8 mouse cellular contexts compared by ENCODE assay signal in the genomic region with DNA sequence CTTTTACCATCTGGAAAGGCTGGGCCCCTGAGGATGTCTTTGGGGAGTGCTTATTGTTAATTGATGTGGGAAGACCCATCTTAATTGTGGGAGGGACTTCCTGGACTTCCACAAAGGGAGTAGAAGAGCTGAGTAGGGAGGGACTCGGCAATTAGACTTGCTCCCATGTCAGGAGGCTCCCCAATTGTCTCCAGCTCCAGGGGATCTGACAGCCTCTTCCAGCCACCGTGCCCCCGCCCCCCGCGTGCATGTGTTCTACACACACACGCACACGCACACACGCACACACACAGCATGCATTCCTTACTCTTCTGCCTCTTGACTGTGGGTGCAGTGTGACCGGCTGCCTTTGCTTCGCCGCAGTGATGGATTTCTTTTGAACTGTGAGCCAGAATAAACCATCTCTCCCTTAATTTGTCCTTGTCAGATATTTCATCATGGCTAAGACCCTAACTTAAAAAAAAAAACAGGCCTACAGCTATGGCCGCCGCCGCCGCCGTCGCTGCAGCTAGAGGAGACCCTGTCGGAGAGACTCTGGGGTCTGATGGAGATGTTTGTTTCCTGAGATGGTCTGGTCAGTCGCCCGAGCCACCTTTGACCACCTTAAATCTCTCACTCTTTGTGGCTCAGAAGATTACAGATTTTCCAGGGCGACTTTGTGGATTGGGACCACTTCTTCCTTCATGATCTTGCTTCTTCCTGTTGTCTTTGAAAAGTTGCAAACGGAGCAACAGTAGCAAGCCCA. TPM values are rescaled to one million over a fixed set of nuclear protein-coding genes. Genes with fewer than 3 reads are reported as not detected.
DNase-seq lines count a peak whose midpoint lies in the region; ATAC-seq and TF ChIP-seq lines count a peak whose summit lies in the region.

No protein-coding gene starts in this region.

- H3K36me3 ChIP-seq in intestine, embryonic 16.5 days (ENCODE audit: control insufficient read depth, insufficient read depth, low read length): no peaks in the 10 kb centered on the region

- no peaks in the 10 kb centered on the region for H3K27me3 ChIP-seq in cerebellum, adult 2 months (ENCODE audit: control insufficient read depth, insufficient read depth, low read length)
- no peaks in the 10 kb centered on the region for H3K27me3 ChIP-seq in intestine, embryonic 16.5 days (replicated peaks; ENCODE audit: control insufficient read depth, insufficient read depth, low read length)

- no peak overlapping the region for H3K27ac ChIP-seq in cerebellum, adult 2 months (ENCODE audit: insufficient read depth, low read length)
- no peak overlapping the region for H3K27ac ChIP-seq in intestine, embryonic 16.5 days (ENCODE audit: low read length)

- H3K9ac ChIP-seq in intestine, embryonic 16.5 days (ENCODE audit: low read depth, low read length): peak overlapping the region; percentile 65

- 12% methylated on average over 22 of the region's 22 CpGs for WGBS in cerebellum, adult 2 months
- WGBS in intestine, embryonic 16.5 days: 6% methylated on average over 22 of the region's 22 CpGs

- ATAC-seq in intestine, embryonic 16.5 days: peak; percentile 49

- peak in 1 of 2 experiments; percentile 13 for DNase-seq in cerebellum, adult 2 months
- no peak for DNase-seq in cerebellum, postnatal 4 days (ENCODE audit: low spot score in 2 of 2)
- peak; percentile 29 for DNase-seq in ZHBTc4 (ENCODE audit: low read depth, low spot score)
- DNase-seq in gastrocnemius, postnatal 25 days: peak; percentile 23
- peak; percentile 30 to 50 for DNase-seq in lung, postnatal 4 days
- peak; percentile 18 for DNase-seq in testis, postnatal 14 days (ENCODE audit: low spot score)
- no peak for DNase-seq in spleen, postnatal 4 days (ENCODE audit: low spot score in 2 of 2)

- H3K4me2 ChIP-seq in intestine, embryonic 16.5 days (ENCODE audit: low read depth, low read length): peak overlapping the region; percentile 63

- no peak for TF ChIP-seq POLR2A in cerebellum, adult 2 months (IDR thresholded peaks at IDR 0.05; ENCODE audit: borderline replicate concordance, insufficient read depth, low read length)

- TF ChIP-seq CTCF in cerebellum, adult 2 months (IDR thresholded peaks at IDR 0.05; ENCODE audit: borderline replicate concordance, insufficient read depth, low read depth, low read length): no peak

- no peaks in the 10 kb centered on the region for H3K4me1 ChIP-seq in cerebellum, adult 2 months (ENCODE audit: control insufficient read depth, insufficient read depth, low read length)
- H3K4me1 ChIP-seq in intestine, embryonic 16.5 days (ENCODE audit: control insufficient read depth, insufficient read depth, low read length): 0 out of 2 replicates have a peak, but pooled peaks cover 2% of the 10 kb centered on the region

- peak overlapping the region; percentile 39 for H3K4me3 ChIP-seq in cerebellum, adult 2 months (replicated peaks; ENCODE audit: insufficient read depth, low read depth, low read length)
- peak overlapping the region; percentile 43 for H3K4me3 ChIP-seq in intestine, embryonic 16.5 days (ENCODE audit: low read length)

- H3K9me3 ChIP-seq in intestine, embryonic 16.5 days (ENCODE audit: control insufficient read depth, low read length): no peaks in the 10 kb centered on the region

RNA-seq across cellular contexts. Expression of a gene that starts 15.7 kb away (rescaled TPM):
- polyA plus RNA-seq in cerebellum, adult 2 months (2012; rRNA removed): 52.8 and 56.7 TPM in 2 replicates
- 100 to 1,000 TPM; 119 to 131 TPM for total RNA-seq in gastrocnemius, postnatal 25 days (2021)
- polyA plus RNA-seq in intestine, embryonic 16.5 days (2015; fragmentation: Nextera tagmentation; extraction: Ambion mirVana): 16.2 and 16.7 TPM in 2 replicates

Comparison
In these comparisons a context has a peak if more than half of its experiments do, and no peak if none do; other contexts are left out.
1. DNase-seq: peak in ZHBTc4 (single experiment), gastrocnemius, postnatal 25 days (single experiment), lung, postnatal 4 days (2 of 2) and testis, postnatal 14 days (single experiment); none in cerebellum, postnatal 4 days (0 of 2) and spleen, postnatal 4 days (0 of 2).